Comparison of ENCODE assay signal across 18 mouse cellular contexts in genomic region chr2:47334406-47335113, GRCm38 (mm10).
DNase-seq lines count a peak whose midpoint lies in the region; ATAC-seq and TF ChIP-seq lines count a peak whose summit lies in the region.
"Had no signal": no experiment of that assay in that cellular context is flagged by ENCODE, and none has a peak within 500 bp of the region (broad histone marks: within the 10 kb centered on the region; RNA-seq: fewer than 3 reads in every experiment).

No protein-coding gene starts in this region.

- 63% methylated on average over 8 of the region's 8 CpGs for WGBS in hindbrain, embryonic 11.5 days
- WGBS in hindbrain, embryonic 10.5 days, result 71% methylated on average over 8 of the region's 8 CpGs
- WGBS in neural tube, embryonic 11.5 days, result 58% methylated on average over 8 of the region's 8 CpGs
- 20% methylated on average over 8 of the region's 8 CpGs for WGBS in forebrain, postnatal 0 days
- 52% methylated on average over 8 of the region's 8 CpGs for WGBS in intestine, embryonic 15.5 days

- no peak for DNase-seq in hindbrain, embryonic 11.5 days (ENCODE audit: low spot score)
- DNase-seq in hindbrain, embryonic 10.5 days (ENCODE audit: low spot score), result no peak
- DNase-seq in neural tube, embryonic 11.5 days (ENCODE audit: low spot score), result no peak
- DNase-seq in neural tube, embryonic 10.5 days (ENCODE audit: extremely low spot score, low spot score), result no peak
- DNase-seq in forebrain, postnatal 0 days, result peak; percentile 3
- DNase-seq in retina, postnatal 1 day, result peak; percentile 64
- DNase-seq in cerebellum, adult 18-20 months, result no peak
- DNase-seq: adrenal gland, adult 2 months; B cell, adult 2 months; cerebellum, adult 8-10 months; heart, adult 11 months; kidney, postnatal 25 days had no signal

- H3K9ac ChIP-seq in hindbrain, embryonic 11.5 days (ENCODE audit: low read depth, low read length), result no peak overlapping the region
- no peak overlapping the region for H3K9ac ChIP-seq in neural tube, embryonic 11.5 days (ENCODE audit: low read length)
- no peak overlapping the region for H3K9ac ChIP-seq in forebrain, postnatal 0 days
- no peak overlapping the region for H3K9ac ChIP-seq in intestine, embryonic 15.5 days
- H3K9ac ChIP-seq: heart, embryonic 15.5 days; lung, embryonic 15.5 days; neural tube, embryonic 13.5 days had no signal

- no peaks in the 10 kb centered on the region for H3K9me3 ChIP-seq in hindbrain, embryonic 11.5 days (ENCODE audit: control insufficient read depth, low read length)
- H3K9me3 ChIP-seq in hindbrain, embryonic 10.5 days, result no peaks in the 10 kb centered on the region
- no peaks in the 10 kb centered on the region for H3K9me3 ChIP-seq in neural tube, embryonic 11.5 days (ENCODE audit: control insufficient read depth, low read length)
- H3K9me3 ChIP-seq in forebrain, postnatal 0 days (ENCODE audit: low read length), result no peaks in the 10 kb centered on the region
- no peaks in the 10 kb centered on the region for H3K9me3 ChIP-seq in intestine, embryonic 15.5 days
- H3K9me3 ChIP-seq: embryonic facial prominence, embryonic 10.5 days; heart, embryonic 15.5 days; lung, embryonic 15.5 days; neural tube, embryonic 13.5 days had no signal

- no peaks in the 10 kb centered on the region for H3K36me3 ChIP-seq in hindbrain, embryonic 11.5 days (ENCODE audit: control insufficient read depth, insufficient read depth, low read length)
- H3K36me3 ChIP-seq in hindbrain, embryonic 10.5 days, result no peaks in the 10 kb centered on the region
- H3K36me3 ChIP-seq in neural tube, embryonic 11.5 days (ENCODE audit: control insufficient read depth, insufficient read depth, low read length), result no peaks in the 10 kb centered on the region
- H3K36me3 ChIP-seq in forebrain, postnatal 0 days (ENCODE audit: insufficient read depth), result no peaks in the 10 kb centered on the region
- H3K36me3 ChIP-seq in intestine, embryonic 15.5 days, result no peaks in the 10 kb centered on the region
- H3K36me3 ChIP-seq: embryonic facial prominence, embryonic 10.5 days; heart, embryonic 15.5 days; lung, embryonic 15.5 days; neural tube, embryonic 13.5 days had no signal

- H3K27me3 ChIP-seq in hindbrain, embryonic 11.5 days (ENCODE audit: control insufficient read depth, insufficient read depth, low read length), result no peaks in the 10 kb centered on the region
- no peaks in the 10 kb centered on the region for H3K27me3 ChIP-seq in hindbrain, embryonic 10.5 days (ENCODE audit: insufficient read depth, poor library complexity, severe bottlenecking)
- no peaks in the 10 kb centered on the region for H3K27me3 ChIP-seq in neural tube, embryonic 11.5 days (ENCODE audit: control insufficient read depth, insufficient read depth, low read length)
- H3K27me3 ChIP-seq in forebrain, postnatal 0 days (ENCODE audit: insufficient read depth, low read length), result no peaks in the 10 kb centered on the region
- no peaks in the 10 kb centered on the region for H3K27me3 ChIP-seq in intestine, embryonic 15.5 days (replicated peaks)
- H3K27me3 ChIP-seq: heart, embryonic 15.5 days; lung, embryonic 15.5 days; neural tube, embryonic 13.5 days had no signal

- H3K27ac ChIP-seq in hindbrain, embryonic 11.5 days (ENCODE audit: low read depth, low read length), result no peak overlapping the region
- H3K27ac ChIP-seq in hindbrain, embryonic 10.5 days, result no peak overlapping the region
- no peak overlapping the region for H3K27ac ChIP-seq in neural tube, embryonic 11.5 days (ENCODE audit: low read depth, low read length)
- H3K27ac ChIP-seq in forebrain, postnatal 0 days (ENCODE audit: low read depth, low read length), result no peak overlapping the region
- H3K27ac ChIP-seq in intestine, embryonic 15.5 days, result no peak overlapping the region
- H3K27ac ChIP-seq: embryonic facial prominence, embryonic 10.5 days; heart, embryonic 15.5 days; lung, embryonic 15.5 days; neural tube, embryonic 13.5 days had no signal

- no peak for TF ChIP-seq CTCF in forebrain, postnatal 0 days (IDR thresholded peaks at IDR 0.05; ENCODE audit: low read depth)

- no peak overlapping the region for H3K4me3 ChIP-seq in hindbrain, embryonic 11.5 days (ENCODE audit: low read depth, low read length)
- H3K4me3 ChIP-seq in hindbrain, embryonic 10.5 days, result no peak overlapping the region
- H3K4me3 ChIP-seq in neural tube, embryonic 11.5 days (ENCODE audit: low read depth, low read length), result no peak overlapping the region
- H3K4me3 ChIP-seq in forebrain, postnatal 0 days (ENCODE audit: low read depth, low read length), result no peak overlapping the region
- H3K4me3 ChIP-seq in intestine, embryonic 15.5 days (replicated peaks), result no peak overlapping the region
- H3K4me3 ChIP-seq: embryonic facial prominence, embryonic 10.5 days; erythroblast, embryonic 14.5 days; heart, embryonic 15.5 days; lung, embryonic 15.5 days; neural tube, embryonic 13.5 days had no signal

- H3K4me1 ChIP-seq in hindbrain, embryonic 11.5 days (replicated peaks; ENCODE audit: control insufficient read depth, insufficient read depth, low read length), result no peaks in the 10 kb centered on the region
- no peaks in the 10 kb centered on the region for H3K4me1 ChIP-seq in hindbrain, embryonic 10.5 days (replicated peaks)
- no peaks in the 10 kb centered on the region for H3K4me1 ChIP-seq in neural tube, embryonic 11.5 days (ENCODE audit: control insufficient read depth, insufficient read depth, low read length)
- H3K4me1 ChIP-seq in forebrain, postnatal 0 days (ENCODE audit: insufficient read depth), result no peaks in the 10 kb centered on the region
- H3K4me1 ChIP-seq in intestine, embryonic 15.5 days (replicated peaks), result no peaks in the 10 kb centered on the region
- H3K4me1 ChIP-seq: embryonic facial prominence, embryonic 10.5 days; heart, embryonic 15.5 days; lung, embryonic 15.5 days had no signal

- ATAC-seq in hindbrain, embryonic 11.5 days (ENCODE audit: low FRiP score), result peak; percentile 83
- peak; percentile 51; the same call in 1 of the 2 replicates for ATAC-seq in neural tube, embryonic 11.5 days (ENCODE audit: insufficient read depth, low FRiP score, low TSS enrichment)
- peak; percentile 14; the same call in 1 of the 2 replicates for ATAC-seq in forebrain, postnatal 0 days
- ATAC-seq in intestine, embryonic 15.5 days, result no peak

- H3K4me2 ChIP-seq in hindbrain, embryonic 11.5 days (replicated peaks; ENCODE audit: low read depth, low read length), result no peak overlapping the region
- H3K4me2 ChIP-seq in neural tube, embryonic 11.5 days (ENCODE audit: low read depth), result no peak overlapping the region
- H3K4me2 ChIP-seq in forebrain, postnatal 0 days (ENCODE audit: low read depth), result no peak overlapping the region
- H3K4me2 ChIP-seq in intestine, embryonic 15.5 days (replicated peaks), result no peak overlapping the region
- H3K4me2 ChIP-seq: heart, embryonic 15.5 days; lung, embryonic 15.5 days; neural tube, embryonic 13.5 days had no signal

Comparison
In these comparisons a context has a peak if more than half of its experiments do, and no peak if none do; other contexts are left out.
1. DNase-seq: peak in forebrain, postnatal 0 days (single experiment) and retina, postnatal 1 day (single experiment); none in hindbrain, embryonic 11.5 days (single experiment), hindbrain, embryonic 10.5 days (single experiment), neural tube, embryonic 11.5 days (single experiment), neural tube, embryonic 10.5 days (single experiment) and cerebellum, adult 18-20 months (0 of 2).